Mouse (Mus musculus): ENCODE measurements around the gene 1700093K21Rik.

DNA sequence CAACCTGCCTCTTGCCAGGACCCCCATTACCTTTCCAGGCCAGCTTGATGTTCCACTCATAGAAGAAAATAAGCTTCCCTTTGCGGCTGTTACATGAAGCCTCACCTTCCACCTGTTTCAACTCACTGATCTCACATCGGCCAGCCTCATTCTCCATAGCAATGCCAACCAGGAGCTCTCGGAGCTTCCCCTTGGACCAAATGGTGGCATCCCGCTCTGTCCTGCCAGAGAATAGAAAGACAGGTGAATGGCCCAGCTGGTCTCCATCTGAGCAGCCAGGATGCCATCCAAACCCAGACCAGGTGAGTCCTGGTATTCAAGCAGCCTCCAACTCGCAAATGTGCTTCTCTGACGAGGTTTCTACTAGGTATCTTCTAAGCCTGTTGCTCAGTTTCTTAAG, 24.3 kb downstream of the 1700093K21Rik start:
- TF ChIP-seq USF1 (IDR thresholded peaks at IDR 0.05; ENCODE audit: low read depth) (no peak), POLR2A (IDR thresholded peaks at IDR 0.05; ENCODE audit: insufficient read length, low read depth) (no peak), CEBPB (IDR thresholded peaks at IDR 0.05; ENCODE audit: insufficient read depth, poor library complexity, severe bottlenecking) (no peak), POLR2AphosphoS2 (IDR thresholded peaks at IDR 0.05; ENCODE audit: insufficient read length, low read depth) (no peak), TCF12 (IDR thresholded peaks at IDR 0.05; ENCODE audit: insufficient read depth, poor library complexity, severe bottlenecking) (no peak), MYOD1 (IDR thresholded peaks at IDR 0.05; ENCODE audit: control insufficient read depth in 1 of 3, insufficient read length in 2 of 3, low read depth in 2 of 3) (no peak), MAX (IDR thresholded peaks at IDR 0.05; ENCODE audit: low read depth) (no peak), E2F4 (IDR thresholded peaks at IDR 0.05; ENCODE audit: insufficient read depth) (no peak), REST (IDR thresholded peaks at IDR 0.05; ENCODE audit: insufficient read depth, insufficient read length) (no peak)
